Mouse (Mus musculus) kidney, adult 9 months (tissue): ENCODE data around the gene Rnf138rt1.

ENCODE experiments used
- DNase-seq: peaks from one replicate; pipeline ENCODE4 v3.0.0; 2022

Gene Rnf138rt1

DNA sequence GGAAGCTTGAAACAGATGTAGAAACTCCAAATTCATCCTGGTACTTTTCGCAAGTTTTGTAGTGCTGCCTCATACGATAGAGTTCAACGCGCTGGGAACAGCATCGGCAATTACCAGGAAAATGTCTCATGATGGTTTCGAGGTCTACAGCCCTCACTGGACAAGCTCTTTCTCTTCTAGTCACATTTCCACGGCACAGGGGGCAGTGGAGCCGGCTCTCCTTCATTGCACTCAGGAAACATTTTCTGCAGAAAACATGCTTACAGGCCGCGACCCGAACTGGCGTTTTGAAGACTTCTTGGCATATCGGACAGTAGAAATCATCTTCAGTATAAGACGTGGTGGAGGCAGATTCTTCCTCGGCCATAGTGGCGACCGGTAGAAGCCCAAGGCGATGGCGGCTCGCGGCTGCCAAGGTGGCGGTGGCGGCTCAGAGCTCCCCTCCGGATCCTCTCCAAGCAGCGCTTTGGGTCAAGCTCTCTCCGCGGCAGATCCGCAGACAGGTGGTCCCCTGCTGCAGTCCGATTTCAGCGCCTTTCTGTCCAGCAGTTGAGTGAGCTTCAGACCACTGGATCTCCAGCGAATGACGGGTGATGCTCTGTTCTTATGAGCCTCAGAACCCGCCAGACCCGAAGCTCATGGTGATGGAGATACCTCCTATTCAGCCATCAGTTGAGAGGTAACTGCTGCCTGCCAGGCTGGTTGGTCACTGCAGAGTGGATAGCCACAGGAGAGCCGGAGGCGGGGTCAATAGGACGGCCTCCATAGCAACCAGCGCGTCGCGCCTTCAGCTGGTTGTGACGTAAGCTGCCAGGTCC lies at the start of gene Rnf138rt1:
Gene Rnf138rt1 (minus strand): TSS at position 713 of the 818 bp plus-strand sequence.
- DNase-seq: peak; percentile 2

DNA sequence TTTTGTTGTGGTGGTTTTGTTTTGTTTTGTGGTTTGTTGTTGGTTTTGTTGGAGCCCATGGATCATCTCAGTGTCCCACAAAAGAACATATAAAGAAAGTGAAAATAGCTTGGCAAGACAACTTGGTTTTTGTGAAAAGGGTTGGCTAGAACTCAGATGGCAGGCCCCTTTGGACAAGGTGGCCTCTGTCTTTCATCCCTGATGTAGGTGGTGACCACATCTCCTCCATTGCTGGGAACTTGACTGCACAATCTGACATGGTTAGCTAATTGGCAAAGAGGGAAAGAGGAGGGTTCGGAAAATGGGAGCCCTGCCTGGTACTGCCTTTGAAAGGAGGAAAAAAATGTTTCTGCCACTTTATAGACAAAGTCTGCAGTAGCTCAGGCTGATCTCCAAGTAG lies 46.1 kb upstream of the Rnf138rt1 start:
- DNase-seq: no peak

DNA sequence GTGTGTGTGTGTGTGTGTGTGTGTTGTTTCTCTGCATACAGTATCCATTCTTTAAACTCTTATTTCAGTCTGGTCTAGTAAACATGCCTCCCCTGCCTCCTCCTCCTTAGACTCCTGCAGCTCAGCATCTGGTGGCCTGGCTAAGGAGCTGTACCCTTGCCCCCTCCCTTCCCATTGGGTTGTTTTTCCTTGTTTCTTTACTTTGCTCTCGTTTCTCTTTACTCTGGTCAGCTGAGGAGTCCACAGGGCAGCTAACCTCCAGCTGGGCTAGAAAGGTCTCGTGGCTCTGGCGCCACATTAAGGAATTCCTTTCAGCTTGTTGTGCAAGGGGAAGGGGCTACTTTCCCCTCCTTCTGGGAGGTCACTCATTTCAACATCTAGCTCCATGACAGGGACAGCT lies 5.2 kb upstream of the Rnf138rt1 start:
- no peak for DNase-seq

GRCm38 (mm10) chrX:163761435-163761828 lies 303 bp upstream of the Rnf138rt1 start:
- DNase-seq: no peak

DNA sequence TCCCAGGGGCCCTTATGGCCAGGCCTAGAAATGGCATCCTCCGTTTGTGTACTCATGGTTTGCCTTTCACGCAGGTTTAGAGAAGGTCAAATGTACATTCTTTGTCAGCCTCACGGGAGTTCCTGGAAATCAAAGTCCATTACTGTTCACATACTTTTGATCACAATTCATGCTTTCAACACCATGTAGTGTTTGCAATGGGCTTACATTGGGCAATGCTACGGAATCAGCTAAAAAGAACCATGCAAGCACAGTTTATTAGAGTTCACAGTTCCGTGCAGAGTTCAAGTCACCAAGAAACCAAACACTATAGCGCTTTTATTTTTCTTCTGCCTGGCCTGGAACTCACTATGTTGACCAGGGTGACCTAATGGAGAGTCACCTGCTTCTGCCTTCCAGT lies 15.1 kb downstream of the Rnf138rt1 start:
- no peak for DNase-seq

- DNase-seq: no peak
Measured at GRCm38 (mm10) chrX:163743896-163744295, 17.2 kb downstream of the Rnf138rt1 start.

- no peak for DNase-seq
Measured at GRCm38 (mm10) chrX:163738904-163739303, 22.2 kb downstream of the Rnf138rt1 start.

DNA sequence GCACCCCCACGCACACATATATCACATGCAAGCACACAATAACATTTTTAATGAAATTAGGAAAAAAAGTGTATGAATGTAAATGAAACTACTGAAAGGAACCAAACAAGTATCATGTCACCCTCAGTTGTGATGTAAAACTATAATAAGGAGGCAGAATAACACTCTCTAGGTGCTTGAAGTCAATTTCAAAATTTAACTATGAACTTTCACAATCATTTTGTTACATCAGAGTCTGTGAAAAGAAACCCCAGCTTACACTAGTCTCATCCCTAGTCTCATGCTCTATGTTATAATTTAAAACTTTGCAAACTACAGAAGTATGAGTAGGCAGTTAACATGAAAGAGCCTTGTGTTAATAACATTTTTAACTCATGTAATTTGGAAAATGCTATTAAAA lies 27.0 kb downstream of the Rnf138rt1 start:
- DNase-seq: no peak

DNA sequence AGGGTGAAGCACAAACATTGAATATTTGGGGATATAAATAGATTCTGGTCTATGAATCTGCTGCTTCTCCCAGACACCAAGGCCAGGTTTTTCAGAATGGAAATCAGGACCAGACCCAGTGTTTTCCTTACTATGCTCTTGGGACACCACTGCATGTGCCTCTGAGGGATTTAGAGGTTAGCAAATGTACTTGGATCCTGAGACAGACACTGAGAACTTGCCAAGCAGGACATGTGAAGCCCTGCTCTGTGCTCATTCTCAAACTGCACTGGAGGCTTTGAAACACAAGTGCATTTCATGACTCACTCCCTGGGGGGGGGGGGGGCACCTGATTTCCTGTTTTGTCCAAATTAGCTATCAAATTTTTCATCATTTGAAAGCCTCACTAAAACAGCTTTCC lies 37.5 kb downstream of the Rnf138rt1 start:
- no peak for DNase-seq

GRCm38 (mm10) chrX:163722785-163723577 lies 38.1 kb downstream of the Rnf138rt1 start:
- no peak for DNase-seq

- DNase-seq: no peak
Measured at GRCm38 (mm10) chrX:163720597-163720996, 40.5 kb downstream of the Rnf138rt1 start.
